Mouse (Mus musculus): Measurements from ENCODE around the gene Kptn. TPM values are rescaled to one million over a fixed set of nuclear protein-coding genes. Genes with fewer than 3 reads are reported as not detected.

Kptn gene
- polyA plus RNA-seq, 1 experiment from 2014 or later, result 24.1 TPM

GRCm38 (mm10) chr7:16158735-16159134 is 39.0 kb downstream of the Kptn start:
- ATAC-seq (ENCODE audit: low read depth) (no peak), DNase-seq (ENCODE audit: low spot score) (no peak)
- peaks cover 20% of the 10 kb centered on the region for H3K27me3 ChIP-seq (replicated peaks; ENCODE audit: control insufficient read depth, insufficient read depth, low read length)
- H3K4me1 ChIP-seq (ENCODE audit: control insufficient read depth, insufficient read depth, low read length), result no peaks in the 10 kb centered on the region
- no peak overlapping the region for H3K27ac ChIP-seq (replicated peaks; ENCODE audit: low read depth, low read length)
- no peak overlapping the region for H3K4me3 ChIP-seq (ENCODE audit: low read depth, low read length)
- H3K9me3 ChIP-seq (ENCODE audit: control insufficient read depth, low read length), result no peaks in the 10 kb centered on the region
- WGBS, result 13% methylated on average over 25 of the region's 39 CpGs
- peak overlapping the region; percentile 20; the same call in 1 of the 2 replicates for H3K4me2 ChIP-seq (ENCODE audit: low read depth, low read length)
- no peak overlapping the region for H3K9ac ChIP-seq (ENCODE audit: low read depth, low read length)
- no peaks in the 10 kb centered on the region for H3K36me3 ChIP-seq (ENCODE audit: control insufficient read depth, insufficient read depth, low read length)

GRCm38 (mm10) chr7:16160702-16161101 is 41.0 kb downstream of the Kptn start:
- Histone ChIP-seq H3K4me1 (ENCODE audit: control insufficient read depth, insufficient read depth, low read length) (no peaks in the 10 kb centered on the region), H3K27me3 (replicated peaks; ENCODE audit: control insufficient read depth, insufficient read depth, low read length) (peaks cover 20% of the 10 kb centered on the region), H3K36me3 (ENCODE audit: control insufficient read depth, insufficient read depth, low read length) (no peaks in the 10 kb centered on the region), H3K4me2 (ENCODE audit: low read depth, low read length) (no peak overlapping the region), H3K9me3 (ENCODE audit: control insufficient read depth, low read length) (no peaks in the 10 kb centered on the region), H3K27ac (replicated peaks; ENCODE audit: low read depth, low read length) (no peak overlapping the region), H3K4me3 (ENCODE audit: low read depth, low read length) (no peak overlapping the region), H3K9ac (ENCODE audit: low read depth, low read length) (no peak overlapping the region)
- peak; percentile 54 for DNase-seq (ENCODE audit: low spot score)
- no peak for ATAC-seq (ENCODE audit: low read depth)
- WGBS, result 63% methylated on average over 3 of the region's 3 CpGs

GRCm38 (mm10) chr7:16161302-16161701 is 41.6 kb downstream of the Kptn start:
- no peak overlapping the region for H3K27ac ChIP-seq (replicated peaks; ENCODE audit: low read depth, low read length)
- no peak overlapping the region for H3K9ac ChIP-seq (ENCODE audit: low read depth, low read length)
- peaks cover 20% of the 10 kb centered on the region for H3K27me3 ChIP-seq (replicated peaks; ENCODE audit: control insufficient read depth, insufficient read depth, low read length)
- H3K4me3 ChIP-seq (ENCODE audit: low read depth, low read length), result no peak overlapping the region
- no peaks in the 10 kb centered on the region for H3K9me3 ChIP-seq (ENCODE audit: control insufficient read depth, low read length)
- 89% methylated on average over 9 of the region's 9 CpGs for WGBS
- ATAC-seq (ENCODE audit: low read depth) (no peak), DNase-seq (ENCODE audit: low spot score) (no peak)
- no peaks in the 10 kb centered on the region for H3K4me1 ChIP-seq (ENCODE audit: control insufficient read depth, insufficient read depth, low read length)
- no peak overlapping the region for H3K4me2 ChIP-seq (ENCODE audit: low read depth, low read length)
- H3K36me3 ChIP-seq (ENCODE audit: control insufficient read depth, insufficient read depth, low read length), result no peaks in the 10 kb centered on the region

- no peaks in the 10 kb centered on the region for H3K36me3 ChIP-seq (ENCODE audit: control insufficient read depth, insufficient read depth, low read length)
- no peak overlapping the region for H3K4me2 ChIP-seq (ENCODE audit: low read depth, low read length)
- peaks cover 20% of the 10 kb centered on the region for H3K27me3 ChIP-seq (replicated peaks; ENCODE audit: control insufficient read depth, insufficient read depth, low read length)
- DNase-seq (ENCODE audit: low spot score), result no peak
- no peak overlapping the region for H3K9ac ChIP-seq (ENCODE audit: low read depth, low read length)
- no peak overlapping the region for H3K27ac ChIP-seq (replicated peaks; ENCODE audit: low read depth, low read length)
- WGBS, result 75% methylated on average over 6 of the region's 7 CpGs
- no peak for ATAC-seq (ENCODE audit: low read depth)
- H3K9me3 ChIP-seq (ENCODE audit: control insufficient read depth, low read length), result no peaks in the 10 kb centered on the region
- H3K4me3 ChIP-seq (ENCODE audit: low read depth, low read length), result no peak overlapping the region
- no peaks in the 10 kb centered on the region for H3K4me1 ChIP-seq (ENCODE audit: control insufficient read depth, insufficient read depth, low read length)
These were observed 42.3 kb downstream of the Kptn start for GRCm38 (mm10) chr7:16162036-16162435.

- no peak overlapping the region for H3K27ac ChIP-seq (replicated peaks; ENCODE audit: low read depth, low read length)
- H3K9ac ChIP-seq (ENCODE audit: low read depth, low read length), result no peak overlapping the region
- ATAC-seq (ENCODE audit: low read depth) (peak; percentile 20; the same call in 1 of the 2 replicates), DNase-seq (ENCODE audit: low spot score) (no peak)
- H3K4me3 ChIP-seq (ENCODE audit: low read depth, low read length), result no peak overlapping the region
- H3K27me3 ChIP-seq (replicated peaks; ENCODE audit: control insufficient read depth, insufficient read depth, low read length), result no peaks in the 10 kb centered on the region
- WGBS, result no CpG with 5 or more reads among the region's 1 CpGs
- no peak overlapping the region for H3K4me2 ChIP-seq (ENCODE audit: low read depth, low read length)
- 0 out of 2 replicates have a peak, but pooled peaks cover 4% of the 10 kb centered on the region for H3K4me1 ChIP-seq (ENCODE audit: control insufficient read depth, insufficient read depth, low read length)
- H3K36me3 ChIP-seq (ENCODE audit: control insufficient read depth, insufficient read depth, low read length), result no peaks in the 10 kb centered on the region
- H3K9me3 ChIP-seq (ENCODE audit: control insufficient read depth, low read length), result 0 out of 2 replicates have a peak, but pooled peaks cover 7% of the 10 kb centered on the region
These were observed 52.5 kb downstream of the Kptn start for GRCm38 (mm10) chr7:16172141-16172581.

- H3K27ac ChIP-seq (replicated peaks; ENCODE audit: low read depth, low read length), result no peak overlapping the region
- H3K9ac ChIP-seq (ENCODE audit: low read depth, low read length), result no peak overlapping the region
- no peak for ATAC-seq (ENCODE audit: low read depth)
- H3K4me3 ChIP-seq (ENCODE audit: low read depth, low read length), result no peak overlapping the region
- no peaks in the 10 kb centered on the region for H3K27me3 ChIP-seq (replicated peaks; ENCODE audit: control insufficient read depth, insufficient read depth, low read length)
- 0 out of 2 replicates have a peak, but pooled peaks cover 5% of the 10 kb centered on the region for H3K9me3 ChIP-seq (ENCODE audit: control insufficient read depth, low read length)
- no peak overlapping the region for H3K4me2 ChIP-seq (ENCODE audit: low read depth, low read length)
- H3K36me3 ChIP-seq (ENCODE audit: control insufficient read depth, insufficient read depth, low read length), result no peaks in the 10 kb centered on the region
- H3K4me1 ChIP-seq (ENCODE audit: control insufficient read depth, insufficient read depth, low read length), result 0 out of 2 replicates have a peak, but pooled peaks cover 4% of the 10 kb centered on the region
- no peak for DNase-seq (ENCODE audit: low spot score)
- 30% methylated on average over 1 of the region's 1 CpGs for WGBS
These were observed 53.0 kb downstream of the Kptn start for GRCm38 (mm10) chr7:16172586-16173140.

GRCm38 (mm10) chr7:16173146-16173545 is 53.5 kb downstream of the Kptn start:
- no peak overlapping the region for H3K4me2 ChIP-seq (ENCODE audit: low read depth, low read length)
- H3K36me3 ChIP-seq (ENCODE audit: control insufficient read depth, insufficient read depth, low read length), result no peaks in the 10 kb centered on the region
- DNase-seq (ENCODE audit: low spot score), result no peak
- no peak overlapping the region for H3K9ac ChIP-seq (ENCODE audit: low read depth, low read length)
- 65% methylated on average over 5 of the region's 5 CpGs for WGBS
- no peaks in the 10 kb centered on the region for H3K27me3 ChIP-seq (replicated peaks; ENCODE audit: control insufficient read depth, insufficient read depth, low read length)
- H3K27ac ChIP-seq (replicated peaks; ENCODE audit: low read depth, low read length), result no peak overlapping the region
- H3K4me1 ChIP-seq (ENCODE audit: control insufficient read depth, insufficient read depth, low read length), result 0 out of 2 replicates have a peak, but pooled peaks cover 4% of the 10 kb centered on the region
- no peaks in the 10 kb centered on the region for H3K9me3 ChIP-seq (ENCODE audit: control insufficient read depth, low read length)
- no peak overlapping the region for H3K4me3 ChIP-seq (ENCODE audit: low read depth, low read length)
- no peak for ATAC-seq (ENCODE audit: low read depth)

- Histone ChIP-seq H3K27me3 (replicated peaks; ENCODE audit: control insufficient read depth, insufficient read depth, low read length) (no peaks in the 10 kb centered on the region), H3K27ac (replicated peaks; ENCODE audit: low read depth, low read length) (peak within 1 kb of the TSS; percentile 54; the same call in 1 of the 2 replicates), H3K4me2 (ENCODE audit: low read depth, low read length) (peak within 1 kb of the TSS; percentile 77), H3K4me1 (ENCODE audit: control insufficient read depth, insufficient read depth, low read length) (0 out of 2 replicates have a peak, but pooled peaks cover 4% of the 10 kb centered on the region), H3K4me3 (ENCODE audit: low read depth, low read length) (peak within 1 kb of the TSS; percentile 69), H3K9ac (ENCODE audit: low read depth, low read length) (peak within 1 kb of the TSS; percentile 81), H3K9me3 (ENCODE audit: control insufficient read depth, low read length) (no peaks in the 10 kb centered on the region), H3K36me3 (ENCODE audit: control insufficient read depth, insufficient read depth, low read length) (peaks cover 14% of the 10 kb centered on the region; the same call in 1 of the 2 replicates)
- peak; percentile 89 for ATAC-seq (ENCODE audit: low read depth)
- DNase-seq (ENCODE audit: low spot score), result peak; percentile 83
- WGBS, result 1% methylated on average over 15 of the region's 42 CpGs
These were observed 55.2 kb downstream of the Kptn start, which contains the start of gene Meis3 for GRCm38 (mm10) chr7:16174597-16175541. Gene Meis3, plus strand, starts transcription at chr7:16175090.

All from embryonic facial prominence, embryonic 14.5 days (tissue).